Comparison of ENCODE assay signal across 8 mouse cellular contexts in the genomic region with DNA sequence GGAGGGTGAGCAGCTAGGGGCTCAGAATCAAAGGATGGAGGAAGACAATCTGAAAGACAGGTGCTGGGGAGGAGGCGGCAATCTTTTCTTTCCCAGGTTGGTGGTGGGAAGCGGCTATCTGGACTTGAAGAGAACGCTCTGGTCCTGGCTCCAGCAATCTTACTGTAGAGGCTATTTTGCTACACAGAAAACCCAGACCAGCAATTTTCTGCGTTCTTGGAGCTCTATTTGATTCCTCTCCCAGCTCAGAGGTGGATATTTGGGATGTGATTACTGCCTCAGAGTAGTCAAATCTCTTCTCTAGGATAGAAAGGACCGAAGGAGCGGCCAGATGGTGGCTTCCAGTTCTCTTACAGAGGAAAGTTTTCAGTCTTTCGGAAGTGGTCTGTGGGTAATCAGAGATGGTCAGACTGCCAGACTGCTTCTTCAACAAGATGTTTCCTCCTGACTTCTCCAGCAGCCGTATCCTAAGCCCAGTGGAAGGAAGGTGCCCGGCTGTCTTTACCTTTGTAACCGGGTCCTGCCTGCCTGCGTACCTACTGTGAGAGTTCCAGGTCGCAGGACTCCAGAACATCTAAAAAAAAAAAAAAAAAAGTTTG. TPM values are rescaled to one million over a fixed set of nuclear protein-coding genes. Genes with fewer than 3 reads are reported as not detected.
DNase-seq lines count a peak whose midpoint lies in the region; ATAC-seq lines count a peak whose summit lies in the region.

No protein-coding gene starts in this region.

- peaks cover 42% of the 10 kb centered on the region for H3K4me1 ChIP-seq in heart, embryonic 13.5 days
- H3K4me1 ChIP-seq in forebrain, embryonic 15.5 days = peaks cover 33% of the 10 kb centered on the region
- 0 out of 2 replicates have a peak, but pooled peaks cover 3% of the 10 kb centered on the region for H3K4me1 ChIP-seq in liver, embryonic 15.5 days (replicated peaks)

- H3K36me3 ChIP-seq in heart, embryonic 13.5 days = no peaks in the 10 kb centered on the region
- H3K36me3 ChIP-seq in forebrain, embryonic 15.5 days = no peaks in the 10 kb centered on the region
- no peaks in the 10 kb centered on the region for H3K36me3 ChIP-seq in liver, embryonic 15.5 days (replicated peaks)

- H3K27ac ChIP-seq in heart, embryonic 13.5 days (replicated peaks) = peak overlapping the region; percentile 90
- peak overlapping the region; percentile 96 for H3K27ac ChIP-seq in forebrain, embryonic 15.5 days (replicated peaks)
- no peak overlapping the region for H3K27ac ChIP-seq in liver, embryonic 15.5 days (replicated peaks)

- 0 out of 2 replicates have a peak, but pooled peaks cover 2% of the 10 kb centered on the region for H3K9me3 ChIP-seq in heart, embryonic 13.5 days
- H3K9me3 ChIP-seq in forebrain, embryonic 15.5 days = no peaks in the 10 kb centered on the region
- H3K9me3 ChIP-seq in liver, embryonic 15.5 days (replicated peaks) = no peaks in the 10 kb centered on the region

- H3K27me3 ChIP-seq in heart, embryonic 13.5 days (replicated peaks) = peaks cover 32% of the 10 kb centered on the region
- H3K27me3 ChIP-seq in forebrain, embryonic 15.5 days = no peaks in the 10 kb centered on the region
- H3K27me3 ChIP-seq in liver, embryonic 15.5 days = peaks cover 62% of the 10 kb centered on the region

- peak overlapping the region; percentile 94 for H3K9ac ChIP-seq in heart, embryonic 13.5 days
- H3K9ac ChIP-seq in forebrain, embryonic 15.5 days (replicated peaks) = peak overlapping the region; percentile 96
- H3K9ac ChIP-seq in liver, embryonic 15.5 days = no peak overlapping the region

- 25% methylated on average over 12 of the region's 12 CpGs for whole genome bisulfite sequencing in heart, embryonic 13.5 days
- WGBS in forebrain, embryonic 15.5 days = 37% methylated on average over 12 of the region's 12 CpGs
- WGBS in liver, embryonic 15.5 days (ENCODE audit: insufficient replicate concordance) = 12% methylated on average over 12 of the region's 12 CpGs

- peak overlapping the region; percentile 83 for H3K4me3 ChIP-seq in heart, embryonic 13.5 days
- peak overlapping the region; percentile 79 for H3K4me3 ChIP-seq in forebrain, embryonic 15.5 days
- no peak overlapping the region for H3K4me3 ChIP-seq in liver, embryonic 15.5 days (replicated peaks)

- no peak for DNase-seq in heart, adult 8-10 months (ENCODE audit: low spot score)
- peak; percentile 50 for DNase-seq in CD4-positive, CD25-positive, alpha-beta regulatory T cell, adult 2 months (ENCODE audit: low read depth, low spot score)
- peak; percentile 48 for DNase-seq in thymus, postnatal 14 days
- no peak for DNase-seq in spleen, postnatal 14 days (ENCODE audit: low spot score in 2 of 2)
- DNase-seq in kidney, postnatal 10 days = no peak

- H3K4me2 ChIP-seq in heart, embryonic 13.5 days = peak overlapping the region; percentile 93
- peak overlapping the region; percentile 64 for H3K4me2 ChIP-seq in forebrain, embryonic 15.5 days (replicated peaks)
- peak overlapping the region; percentile 68; the same call in 1 of the 2 replicates for H3K4me2 ChIP-seq in liver, embryonic 15.5 days

- no peak for ATAC-seq in heart, embryonic 13.5 days (ENCODE audit: extremely low read depth, insufficient number of reproducible peaks, low FRiP score, low TSS enrichment)
- ATAC-seq in forebrain, embryonic 15.5 days (replicated peaks) = no peak
- no peak for ATAC-seq in liver, embryonic 15.5 days (ENCODE audit: insufficient read depth)

RNA-seq across cellular contexts. Expression of gene St6gal1, which starts 0.6 kb away (rescaled TPM):
- 15.9 and 18.1 TPM in 2 replicates for polyA plus RNA-seq in heart, embryonic 13.5 days (2015; fragmentation: Nextera tagmentation; extraction: Ambion mirVana)
- total RNA-seq in heart, adult 8-10 months (2022) = 1 to 10 TPM; 7.6 to 9.9 (median 8.8) TPM
- polyA plus RNA-seq in forebrain, embryonic 15.5 days (2015; fragmentation: Nextera tagmentation; extraction: Ambion mirVana) = 53.8 and 55.9 TPM in 2 replicates
- 12.9 and 15.4 TPM in 2 replicates for polyA plus RNA-seq in liver, embryonic 15.5 days (2015; fragmentation: Nextera tagmentation; extraction: Ambion mirVana)

Comparison
In these comparisons a context has a peak if more than half of its experiments do, and no peak if none do; other contexts are left out.
1. DNase-seq: peak in CD4-positive, CD25-positive, alpha-beta regulatory T cell, adult 2 months (single experiment) and thymus, postnatal 14 days (single experiment); none in heart, adult 8-10 months (single experiment), spleen, postnatal 14 days (0 of 2) and kidney, postnatal 10 days (single experiment).
2. Peak in every context shown above with its lines, with median percentiles within 50 percentile points of each other: H3K4me2 ChIP-seq.